ENCODE assay signal across 20 mouse cellular contexts in genomic region chr13:20537053-20537452, GRCm38 (mm10).
A peak's percentile ranks its signal among the peaks of the same experiment; 100 is the strongest.
DNase-seq lines count a peak whose midpoint lies in the region; ATAC-seq and TF ChIP-seq lines count a peak whose summit lies in the region.
"Had no signal": no experiment of that assay in that cellular context is flagged by ENCODE, and none has a peak within 500 bp of the region (broad histone marks: within the 10 kb centered on the region; RNA-seq: fewer than 3 reads in every experiment).

No protein-coding gene starts in this region.

- H3K36me3 ChIP-seq in hindbrain, embryonic 12.5 days = no peaks in the 10 kb centered on the region
- H3K36me3 ChIP-seq: embryonic facial prominence, embryonic 12.5 days; forebrain, embryonic 15.5 days; G1E; heart, embryonic 15.5 days had no signal

- TF ChIP-seq POLR2A in olfactory bulb, adult 2 months (IDR thresholded peaks at IDR 0.05; ENCODE audit: insufficient read depth, low read depth, low read length) = no peak

- peaks cover 11% of the 10 kb centered on the region for H3K4me1 ChIP-seq in olfactory bulb, adult 2 months (ENCODE audit: control insufficient read depth, insufficient read depth, low read length)
- H3K4me1 ChIP-seq in hindbrain, embryonic 12.5 days = no peaks in the 10 kb centered on the region
- H3K4me1 ChIP-seq: embryonic facial prominence, embryonic 12.5 days had no signal

- no peak overlapping the region for H3K4me2 ChIP-seq in hindbrain, embryonic 12.5 days (replicated peaks)
- H3K4me2 ChIP-seq: embryonic facial prominence, embryonic 12.5 days; forebrain, embryonic 15.5 days; heart, embryonic 11.5 days; heart, embryonic 15.5 days; hindbrain, embryonic 14.5 days had no signal

- DNase-seq in cerebellum, postnatal 14 days = peak; percentile 36 to 53
- no peak for DNase-seq in cerebellum, postnatal 4 days (ENCODE audit: low spot score in 2 of 2)
- DNase-seq in layer of hippocampus, adult 2 months (ENCODE audit: low spot score in 2 of 2) = no peak
- DNase-seq in layer of hippocampus, adult 18-20 months (ENCODE audit: low spot score in 2 of 2) = no peak
- DNase-seq in brain, adult 2 months (ENCODE audit: low read depth, low spot score) = peak; percentile 53
- DNase-seq: adrenal gland, adult 8-10 months; embryo, embryonic 11 days; gastrocnemius, postnatal 14 days; heart, adult 2 months; heart, postnatal 14 days; kidney, adult 8-10 months had no signal

- WGBS in olfactory bulb, adult 2 months = 81% methylated on average over 1 of the region's 1 CpGs
- WGBS in hindbrain, embryonic 12.5 days = 82% methylated on average over 1 of the region's 1 CpGs

- no peaks in the 10 kb centered on the region for H3K9me3 ChIP-seq in hindbrain, embryonic 12.5 days (replicated peaks)
- H3K9me3 ChIP-seq: embryonic facial prominence, embryonic 12.5 days; forebrain, embryonic 15.5 days; G1E; heart, embryonic 15.5 days had no signal

- H3K27ac ChIP-seq in layer of hippocampus, adult 2 months = peak overlapping the region; percentile 28; the same call in 1 of the 2 replicates
- H3K27ac ChIP-seq in olfactory bulb, adult 2 months (ENCODE audit: insufficient read depth, low read depth, low read length) = peak overlapping the region; percentile 43; the same call in 1 of the 2 replicates
- no peak overlapping the region for H3K27ac ChIP-seq in hindbrain, embryonic 12.5 days
- H3K27ac ChIP-seq: embryonic facial prominence, embryonic 12.5 days; forebrain, embryonic 15.5 days; heart, adult 2 months; heart, embryonic 15.5 days; hindbrain, embryonic 14.5 days had no signal

- H3K27me3 ChIP-seq in hindbrain, embryonic 12.5 days = no peaks in the 10 kb centered on the region
- H3K27me3 ChIP-seq: embryonic facial prominence, embryonic 12.5 days; forebrain, embryonic 15.5 days; heart, embryonic 15.5 days had no signal

- TF ChIP-seq CTCF in layer of hippocampus, adult 2 months (conservative IDR thresholded peaks at IDR 0.05) = no peak
- no peak for TF ChIP-seq CTCF in olfactory bulb, adult 2 months (IDR thresholded peaks at IDR 0.05; ENCODE audit: insufficient read depth, low read depth, low read length)

- no peak overlapping the region for H3K4me3 ChIP-seq in layer of hippocampus, adult 2 months
- no peak overlapping the region for H3K4me3 ChIP-seq in olfactory bulb, adult 2 months (ENCODE audit: insufficient read depth, low read depth, low read length)
- H3K4me3 ChIP-seq in hindbrain, embryonic 12.5 days = no peak overlapping the region
- H3K4me3 ChIP-seq: embryonic facial prominence, embryonic 12.5 days; forebrain, embryonic 15.5 days; heart, adult 2 months; heart, embryonic 15.5 days had no signal

- no peak overlapping the region for H3K9ac ChIP-seq in hindbrain, embryonic 12.5 days
- H3K9ac ChIP-seq: embryonic facial prominence, embryonic 12.5 days; forebrain, embryonic 15.5 days; heart, embryonic 15.5 days; hindbrain, embryonic 14.5 days had no signal

- no peak for ATAC-seq in hindbrain, embryonic 12.5 days (ENCODE audit: low FRiP score)
- ATAC-seq: forebrain, embryonic 15.5 days; intestine, embryonic 16.5 days had no signal

Comparison
In these comparisons a context has a peak if more than half of its experiments do, and no peak if none do; other contexts are left out.
1. DNase-seq: peak in cerebellum, postnatal 14 days (2 of 2) and brain, adult 2 months (single experiment); none in cerebellum, postnatal 4 days (0 of 2), layer of hippocampus, adult 2 months (0 of 2) and layer of hippocampus, adult 18-20 months (0 of 2).